Mouse (Mus musculus) heart, postnatal 0 days (tissue): ENCODE results near the gene Itgb2.

Source experiments
- CTCF ChIP-seq: IDR thresholded peaks from 2 replicates; pipeline ENCODE4 v1.5.1; 2016; ENCODE audit warnings: antibody characterized with exemption, control low read depth, low read depth
- EP300 ChIP-seq: IDR thresholded peaks from 2 replicates; pipeline ENCODE4 v1.6.1; 2016; ENCODE audit warnings: antibody characterized with exemption, low read depth

- TF ChIP-seq CTCF (no peak), EP300 (no peak)
Measured at GRCm38 (mm10) chr10:77539320-77539945, 9.4 kb downstream of the Itgb2 start.
